Mouse (Mus musculus): ENCODE data around the gene Spcs1. TPM values are rescaled to one million over a fixed set of nuclear protein-coding genes. Genes with fewer than 3 reads are reported as not detected.

The Spcs1 gene
- 398 and 413 TPM in 2 replicates for polyA plus RNA-seq (2015; fragmentation: Nextera tagmentation; extraction: Ambion mirVana)

DNA sequence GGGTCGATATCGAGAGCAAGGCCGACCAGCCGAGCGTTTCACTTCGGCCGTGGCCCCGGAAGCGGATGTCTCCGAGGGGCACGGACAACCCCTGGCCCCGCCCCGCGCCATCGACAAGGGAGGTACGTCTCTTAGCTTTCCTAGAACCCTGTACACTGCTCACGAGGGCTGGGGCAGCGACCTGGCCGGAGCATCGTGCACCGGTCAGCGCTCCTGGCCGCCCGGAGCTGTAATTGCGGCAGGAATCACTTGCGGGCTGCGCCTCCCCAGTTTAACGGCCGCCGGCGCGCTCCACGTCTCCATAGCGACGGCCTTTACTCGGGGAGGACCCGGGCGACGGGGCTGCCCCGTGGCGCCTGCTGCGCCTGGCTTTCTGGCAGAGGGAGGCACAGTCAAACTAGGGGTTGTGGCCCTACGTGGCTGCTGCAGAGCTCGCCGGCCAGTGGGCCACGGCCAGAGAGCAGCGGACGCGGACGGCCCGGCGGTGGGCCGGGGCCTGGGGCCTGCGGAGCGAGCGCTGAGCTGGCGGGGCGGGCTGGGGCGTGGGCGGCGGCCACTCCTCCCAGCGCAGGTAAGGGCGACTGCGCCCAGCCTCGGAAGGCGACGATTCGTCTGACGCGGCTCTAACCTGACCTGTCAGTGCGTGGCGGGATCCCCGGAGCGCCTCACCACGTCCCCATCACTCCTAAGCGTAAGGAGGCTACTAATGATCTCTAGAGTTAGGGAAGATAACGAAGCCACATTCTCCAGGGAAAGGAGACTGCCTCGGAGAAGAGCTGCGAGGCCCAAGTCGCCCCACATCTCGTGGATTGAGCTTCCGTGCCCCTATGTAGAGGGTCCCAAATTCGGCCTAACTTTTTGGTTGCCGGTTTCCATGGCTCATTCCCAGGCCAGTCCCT, at the start of gene Spcs1, which contains the start of gene Glt8d1:
Gene Spcs1, minus strand, starts transcription at position 366 of the 899 bp plus-strand sequence.
Gene Glt8d1, plus strand, starts transcription at position 94 of the 899 bp plus-strand sequence.
- peak; percentile 92 for ATAC-seq (ENCODE audit: low FRiP score, low read depth)
- Histone ChIP-seq H3K4me2 (replicated peaks) (peak within 1 kb of the TSS; percentile 81), H3K27me3 (no peaks in the 10 kb centered on the region), H3K27ac (peak within 1 kb of the TSS; percentile 92), H3K4me1 (peaks cover 14% of the 10 kb centered on the region), H3K36me3 (peaks cover 17% of the 10 kb centered on the region), H3K4me3 (peak within 1 kb of the TSS; percentile 92), H3K9ac (peak within 1 kb of the TSS; percentile 89), H3K9me3 (no peaks in the 10 kb centered on the region)
- WGBS, result under 1% methylated on average over 84 of the region's 84 CpGs

DNA sequence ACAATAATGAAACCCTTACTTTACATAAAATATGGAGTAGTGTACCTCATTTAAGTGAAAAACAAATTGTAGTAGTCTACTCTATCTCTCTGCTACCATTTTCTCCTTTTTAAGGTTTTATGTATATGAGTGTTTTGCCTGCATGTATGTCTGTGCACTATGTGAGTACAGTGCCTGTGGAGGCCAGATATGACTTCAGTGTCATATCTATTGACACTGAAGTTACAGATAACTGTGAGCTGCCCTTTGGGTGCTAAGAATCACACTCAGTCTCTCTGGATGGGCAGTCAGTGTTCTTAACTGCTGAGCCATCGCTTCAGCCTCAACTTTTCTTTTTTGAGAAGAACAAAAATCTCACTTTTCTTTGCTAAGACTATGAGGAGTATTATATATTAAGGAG, 44.3 kb upstream of the Spcs1 start:
- Histone ChIP-seq H3K36me3 (peaks cover 70% of the 10 kb centered on the region), H3K27me3 (no peaks in the 10 kb centered on the region), H3K4me3 (no peak overlapping the region), H3K4me1 (no peaks in the 10 kb centered on the region), H3K27ac (no peak overlapping the region), H3K9me3 (no peaks in the 10 kb centered on the region), H3K9ac (no peak overlapping the region), H3K4me2 (replicated peaks) (no peak overlapping the region)
- WGBS, result 96% methylated on average over 1 of the region's 1 CpGs
- ATAC-seq (ENCODE audit: low FRiP score, low read depth), result no peak

DNA sequence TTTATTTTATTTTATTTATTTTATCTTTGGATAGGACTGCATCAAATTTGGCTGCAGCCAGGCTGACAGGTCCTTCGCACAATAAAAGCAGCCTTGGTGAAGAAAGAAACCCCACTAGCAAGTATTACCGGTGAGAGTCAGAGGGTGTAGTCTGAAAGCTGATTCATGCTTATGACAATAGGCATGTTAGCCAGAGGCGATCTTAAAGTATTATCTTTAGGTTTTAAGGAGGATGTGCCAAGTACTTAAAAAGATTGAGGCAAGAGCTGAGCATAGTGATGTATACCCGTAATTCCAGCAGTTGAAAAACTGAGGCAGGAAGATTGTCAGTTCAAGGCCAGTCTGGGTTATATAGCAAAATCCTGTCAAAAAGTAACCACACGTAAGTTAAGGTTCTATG, 43.8 kb upstream of the Spcs1 start:
- peaks cover 65% of the 10 kb centered on the region for H3K36me3 ChIP-seq
- no peaks in the 10 kb centered on the region for H3K9me3 ChIP-seq
- H3K9ac ChIP-seq, result no peak overlapping the region
- 95% methylated on average over 5 of the region's 5 CpGs for WGBS
- H3K27me3 ChIP-seq, result no peaks in the 10 kb centered on the region
- H3K4me2 ChIP-seq (replicated peaks), result no peak overlapping the region
- no peak for ATAC-seq (ENCODE audit: low FRiP score, low read depth)
- H3K4me3 ChIP-seq, result no peak overlapping the region
- no peaks in the 10 kb centered on the region for H3K4me1 ChIP-seq
- H3K27ac ChIP-seq, result no peak overlapping the region

DNA sequence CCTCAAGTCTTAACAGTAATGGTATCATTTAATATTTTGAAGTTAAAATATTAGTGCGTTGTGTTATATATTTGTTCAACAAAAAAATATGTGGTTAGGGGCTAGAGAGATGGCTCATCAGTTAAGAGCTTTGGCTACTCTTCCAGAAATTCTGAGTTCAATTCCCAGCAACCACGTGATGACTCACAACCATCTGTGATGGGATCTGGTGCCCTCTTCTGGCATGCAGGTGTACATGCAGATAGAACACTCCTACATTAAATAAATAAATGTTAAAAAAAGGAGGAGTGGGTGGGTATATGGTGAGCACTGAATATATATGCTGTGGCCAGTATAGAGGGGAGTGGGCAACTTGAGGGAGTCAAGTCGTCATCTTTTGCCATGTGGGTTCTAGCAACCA, 24.3 kb upstream of the Spcs1 start:
- H3K9ac ChIP-seq, result no peak overlapping the region
- no peak for ATAC-seq (ENCODE audit: low FRiP score, low read depth)
- H3K27ac ChIP-seq, result no peak overlapping the region
- no peaks in the 10 kb centered on the region for H3K9me3 ChIP-seq
- H3K36me3 ChIP-seq, result peaks cover 70% of the 10 kb centered on the region
- H3K27me3 ChIP-seq, result no peaks in the 10 kb centered on the region
- H3K4me3 ChIP-seq, result no peak overlapping the region
- no peak overlapping the region for H3K4me2 ChIP-seq (replicated peaks)
- 81% methylated on average over 3 of the region's 3 CpGs for WGBS
- peaks cover 5% of the 10 kb centered on the region for H3K4me1 ChIP-seq

DNA sequence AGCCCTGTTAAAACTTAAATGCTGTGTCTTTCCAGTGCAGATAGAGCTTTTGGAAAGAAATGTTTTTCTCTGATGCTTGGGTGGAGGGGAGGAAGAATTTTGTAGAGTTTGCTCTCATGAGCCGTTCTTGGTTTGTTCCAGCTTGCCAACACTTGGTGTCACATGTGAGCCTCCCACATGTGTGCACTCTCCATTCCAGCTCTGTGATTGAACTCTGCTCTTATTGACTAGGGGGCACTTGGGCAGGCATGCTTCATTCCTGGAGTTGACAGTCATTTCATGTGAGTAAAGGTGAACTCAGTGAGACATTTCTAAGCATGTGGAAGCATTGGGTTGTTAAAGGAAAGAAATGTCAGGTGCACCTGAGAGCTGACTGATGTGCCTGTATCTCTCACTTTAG, 21.1 kb upstream of the Spcs1 start:
- Histone ChIP-seq H3K27ac (no peak overlapping the region), H3K9ac (no peak overlapping the region), H3K4me3 (no peak overlapping the region), H3K4me1 (peaks cover 22% of the 10 kb centered on the region), H3K36me3 (peaks cover 51% of the 10 kb centered on the region), H3K9me3 (no peaks in the 10 kb centered on the region), H3K27me3 (no peaks in the 10 kb centered on the region), H3K4me2 (replicated peaks) (no peak overlapping the region)
- 53% methylated on average over 1 of the region's 1 CpGs for WGBS
- no peak for ATAC-seq (ENCODE audit: low FRiP score, low read depth)

DNA sequence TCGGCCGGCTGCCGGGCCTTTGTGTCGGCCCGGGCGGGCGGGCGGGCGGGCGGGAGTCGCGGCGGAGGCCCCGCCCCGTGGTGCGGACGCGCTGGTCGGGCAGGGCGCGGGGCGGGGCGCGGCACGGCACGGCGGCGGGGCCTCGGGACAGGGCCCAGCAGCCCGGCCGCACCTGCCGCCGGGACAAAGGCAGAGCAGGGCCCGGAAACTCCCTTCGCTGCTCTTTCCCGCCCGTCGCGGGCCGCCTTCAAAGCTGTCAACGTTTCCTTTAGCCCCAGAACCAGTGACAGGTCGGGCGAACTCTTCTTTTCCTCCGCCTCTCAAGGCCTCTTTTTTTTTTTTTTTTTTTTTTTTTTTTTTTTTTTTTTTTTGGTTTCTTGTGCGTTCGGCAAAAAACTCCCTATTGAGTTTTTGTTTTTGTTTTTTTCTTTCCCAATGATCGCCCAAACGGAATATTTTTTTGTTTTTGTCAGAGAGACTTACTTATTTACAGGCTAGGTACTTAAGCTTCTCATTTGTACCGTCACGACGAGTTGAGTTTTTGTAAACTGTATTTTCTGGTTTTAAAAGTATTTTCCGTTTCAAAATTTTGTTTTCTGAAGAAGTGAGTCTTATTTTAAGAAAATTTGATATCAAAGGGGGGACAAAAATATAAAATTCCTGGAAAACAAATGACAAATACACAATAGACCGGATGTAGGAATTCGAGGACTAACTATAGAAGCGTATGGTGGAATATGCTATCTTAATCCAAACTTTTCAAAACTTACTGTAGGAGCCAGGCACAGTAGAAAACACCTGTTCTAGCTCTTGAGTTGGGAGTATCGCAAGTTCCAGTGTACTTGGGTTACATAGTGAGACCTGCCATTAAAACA, 18.1 kb upstream of the Spcs1 start:
- Histone ChIP-seq H3K27ac (peak overlapping the region; percentile 97), H3K9me3 (no peaks in the 10 kb centered on the region), H3K4me2 (replicated peaks) (peak overlapping the region; percentile 66), H3K4me1 (peaks cover 28% of the 10 kb centered on the region), H3K36me3 (peaks cover 51% of the 10 kb centered on the region), H3K4me3 (peak overlapping the region; percentile 87), H3K9ac (peak overlapping the region; percentile 93), H3K27me3 (no peaks in the 10 kb centered on the region)
- WGBS, result 4% methylated on average over 41 of the region's 56 CpGs
- peak; percentile 96 for ATAC-seq (ENCODE audit: low FRiP score, low read depth)

DNA sequence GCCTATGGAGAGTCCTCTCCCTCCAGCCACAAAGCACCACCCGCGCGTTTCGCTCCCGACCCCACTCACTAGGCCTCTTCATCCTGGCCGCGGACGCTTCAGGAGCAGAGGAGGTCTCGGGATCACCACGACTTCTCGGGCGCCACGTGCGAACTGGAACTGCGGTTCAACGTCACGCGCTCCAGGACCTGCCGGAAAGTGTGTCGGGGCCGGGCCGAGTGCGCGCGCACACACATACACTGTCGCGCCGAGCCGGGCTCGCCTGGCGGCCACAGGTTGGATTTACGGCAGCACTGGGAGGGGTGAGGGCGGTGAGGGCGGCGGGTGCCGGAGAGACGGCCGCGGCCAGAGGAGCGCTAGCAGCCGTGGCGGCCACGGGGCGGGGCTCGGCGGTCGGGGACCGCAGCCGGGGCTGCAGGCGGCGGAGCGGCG, 17.4 kb upstream of the Spcs1 start, which contains the start of the genes Pbrm1 and Gnl3:
Gene Pbrm1, plus strand, starts transcription at position 279 of the 432 bp plus-strand sequence.
Gene Gnl3, minus strand, starts transcription at position 293 of the 432 bp plus-strand sequence.
- peak within 1 kb of the TSS; percentile 97 for H3K27ac ChIP-seq
- ATAC-seq (ENCODE audit: low FRiP score, low read depth), result peak; percentile 93
- H3K4me1 ChIP-seq, result peaks cover 28% of the 10 kb centered on the region
- no peaks in the 10 kb centered on the region for H3K27me3 ChIP-seq
- peak within 1 kb of the TSS; percentile 87 for H3K4me3 ChIP-seq
- H3K4me2 ChIP-seq (replicated peaks), result peak within 1 kb of the TSS; percentile 82
- WGBS, result under 1% methylated on average over 53 of the region's 53 CpGs
- peak within 1 kb of the TSS; percentile 93 for H3K9ac ChIP-seq
- H3K9me3 ChIP-seq, result no peaks in the 10 kb centered on the region
- H3K36me3 ChIP-seq, result peaks cover 53% of the 10 kb centered on the region

DNA sequence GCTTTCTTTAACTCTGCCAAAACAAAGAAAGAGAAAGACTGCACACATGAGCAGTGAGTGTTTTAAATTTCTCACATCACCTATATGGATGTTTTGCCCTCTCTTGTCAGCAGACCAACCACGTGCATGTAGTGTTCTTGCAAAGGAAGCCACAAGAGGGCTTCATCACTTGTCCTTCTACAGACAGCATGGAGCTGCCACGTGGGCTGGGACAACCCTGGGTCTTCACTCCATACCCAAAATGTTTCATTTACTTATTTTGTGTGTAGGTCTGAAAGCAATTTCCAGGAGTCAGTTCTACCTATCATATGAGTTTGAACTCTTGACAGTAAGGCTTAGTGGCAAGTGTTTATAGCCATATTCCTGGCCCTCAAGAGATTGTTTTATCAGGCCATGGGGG, 16.4 kb upstream of the Spcs1 start:
- peak overlapping the region; percentile 82 for H3K4me2 ChIP-seq (replicated peaks)
- H3K27me3 ChIP-seq, result no peaks in the 10 kb centered on the region
- H3K4me3 ChIP-seq, result peak overlapping the region; percentile 87
- H3K9ac ChIP-seq, result peak overlapping the region; percentile 93
- peaks cover 55% of the 10 kb centered on the region for H3K36me3 ChIP-seq
- 0% methylated on average over 2 of the region's 2 CpGs for WGBS
- ATAC-seq (ENCODE audit: low FRiP score, low read depth), result no peak
- H3K9me3 ChIP-seq, result no peaks in the 10 kb centered on the region
- H3K4me1 ChIP-seq, result peaks cover 28% of the 10 kb centered on the region
- no peak overlapping the region for H3K27ac ChIP-seq

DNA sequence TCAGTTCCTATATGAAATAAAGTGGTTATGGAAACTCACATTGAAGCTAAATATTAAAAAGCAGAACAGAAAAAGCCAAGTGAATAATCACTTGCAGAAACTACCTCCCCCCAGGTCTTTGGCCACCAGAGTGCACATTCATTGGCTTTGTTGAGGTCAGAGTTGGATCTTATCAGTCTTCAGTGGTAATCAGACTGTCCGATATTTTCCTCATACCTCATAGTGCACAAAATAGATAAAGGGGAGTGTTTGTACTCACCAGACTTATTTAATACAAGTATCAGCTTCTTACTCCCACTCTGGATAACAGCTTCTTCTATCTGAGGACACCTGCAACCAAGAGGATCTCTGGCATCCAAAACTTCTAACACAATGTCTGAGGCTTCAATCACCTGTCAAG, 14.6 kb upstream of the Spcs1 start:
- Histone ChIP-seq H3K27ac (no peak overlapping the region), H3K4me3 (no peak overlapping the region), H3K4me2 (replicated peaks) (no peak overlapping the region), H3K27me3 (no peaks in the 10 kb centered on the region), H3K9ac (no peak overlapping the region), H3K9me3 (no peaks in the 10 kb centered on the region), H3K4me1 (peaks cover 24% of the 10 kb centered on the region), H3K36me3 (peaks cover 67% of the 10 kb centered on the region)
- 94% methylated on average over 1 of the region's 1 CpGs for WGBS
- no peak for ATAC-seq (ENCODE audit: low FRiP score, low read depth)

DNA sequence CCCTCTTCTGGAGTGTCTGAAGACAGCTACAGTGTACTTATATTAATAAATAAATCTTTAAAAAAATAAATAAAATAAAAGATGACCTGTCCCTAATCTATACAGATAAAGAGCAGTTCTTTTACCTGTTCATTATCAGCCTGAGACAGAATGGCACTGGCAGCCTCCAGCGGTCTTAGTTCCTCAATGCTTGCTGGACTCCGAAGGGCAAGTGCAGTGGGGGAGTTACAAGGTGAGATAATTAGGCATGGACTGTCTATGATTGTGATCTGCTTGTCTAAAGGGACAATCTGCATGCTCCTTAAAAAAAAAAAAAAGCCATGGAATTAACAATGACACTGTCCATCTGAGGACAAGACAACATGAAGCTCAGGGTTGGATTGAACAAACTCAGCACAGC, 12.5 kb upstream of the Spcs1 start:
- no peak overlapping the region for H3K27ac ChIP-seq
- peaks cover 14% of the 10 kb centered on the region for H3K4me1 ChIP-seq
- no peak for ATAC-seq (ENCODE audit: low FRiP score, low read depth)
- 97% methylated on average over 2 of the region's 2 CpGs for WGBS
- no peak overlapping the region for H3K4me2 ChIP-seq (replicated peaks)
- H3K4me3 ChIP-seq, result no peak overlapping the region
- H3K9ac ChIP-seq, result no peak overlapping the region
- H3K9me3 ChIP-seq, result no peaks in the 10 kb centered on the region
- H3K27me3 ChIP-seq, result no peaks in the 10 kb centered on the region
- peaks cover 87% of the 10 kb centered on the region for H3K36me3 ChIP-seq

DNA sequence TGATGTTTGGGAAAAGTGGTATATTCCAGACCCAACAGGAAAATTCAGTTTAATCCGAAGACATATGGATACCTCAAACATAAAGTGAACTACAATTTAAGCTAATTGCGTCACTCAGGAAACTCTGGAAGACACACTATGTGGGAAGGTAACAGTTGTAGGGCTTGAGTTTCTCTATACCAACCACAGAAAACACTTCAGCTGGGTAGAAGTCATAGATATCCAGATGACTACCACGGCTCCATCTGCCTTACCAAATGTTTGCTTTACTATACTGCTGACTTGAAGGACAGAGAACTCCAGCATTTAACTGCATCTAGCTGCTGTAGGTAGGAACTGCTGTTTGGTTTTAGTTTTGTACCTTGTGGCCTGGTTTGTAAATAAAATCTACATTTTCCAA, 10.1 kb upstream of the Spcs1 start:
- 89% methylated on average over 3 of the region's 3 CpGs for WGBS
- Histone ChIP-seq H3K4me1 (no peaks in the 10 kb centered on the region), H3K9ac (no peak overlapping the region), H3K27ac (no peak overlapping the region), H3K36me3 (peaks cover 95% of the 10 kb centered on the region), H3K4me3 (no peak overlapping the region), H3K27me3 (no peaks in the 10 kb centered on the region), H3K4me2 (replicated peaks) (no peak overlapping the region), H3K9me3 (no peaks in the 10 kb centered on the region)
- no peak for ATAC-seq (ENCODE audit: low FRiP score, low read depth)

DNA sequence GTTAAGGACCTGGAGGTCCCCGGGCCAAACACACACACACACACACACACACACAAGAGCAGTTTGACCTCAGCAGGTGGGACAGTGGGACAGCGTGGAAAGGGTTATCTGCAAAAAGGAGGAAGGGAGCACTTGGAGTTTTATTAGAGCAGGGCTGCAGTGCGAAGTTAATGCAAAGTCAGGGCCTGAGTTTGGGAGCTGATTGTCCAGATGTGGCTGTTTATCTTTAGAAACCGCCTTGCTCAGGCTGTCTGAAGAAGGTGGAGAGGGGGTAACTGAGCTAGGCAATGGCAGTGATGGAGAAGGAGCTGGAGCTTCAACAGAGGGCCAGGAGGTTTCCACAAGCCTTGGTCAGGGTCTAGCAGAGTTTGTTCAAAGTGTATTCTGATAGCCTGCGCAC, 5.3 kb upstream of the Spcs1 start:
- WGBS, result 67% methylated on average over 5 of the region's 5 CpGs
- peaks cover 5% of the 10 kb centered on the region for H3K4me1 ChIP-seq
- no peaks in the 10 kb centered on the region for H3K9me3 ChIP-seq
- peaks cover 51% of the 10 kb centered on the region for H3K36me3 ChIP-seq
- H3K27ac ChIP-seq, result no peak overlapping the region
- no peak overlapping the region for H3K9ac ChIP-seq
- no peaks in the 10 kb centered on the region for H3K27me3 ChIP-seq
- no peak for ATAC-seq (ENCODE audit: low FRiP score, low read depth)
- no peak overlapping the region for H3K4me2 ChIP-seq (replicated peaks)
- no peak overlapping the region for H3K4me3 ChIP-seq
